Mouse (Mus musculus) inflammation-experienced regulatory T-cells, adult 16 weeks (primary cell): ENCODE data around the gene Cs. TPM values are rescaled to one million over a fixed set of nuclear protein-coding genes. Genes with fewer than 3 reads are reported as not detected.

Source experiments
- polyA plus RNA-seq: library from polyadenylated mRNA; unstranded; fragments of 100-300 nt; shearing (Covaris generic); gene quantifications from one replicate; pipeline ENCODE4 v1.2.1, GENCODE M21; 2017

Cs gene
- 200 TPM for polyA plus RNA-seq

GRCm38 (mm10) chr10:128337306-128338181, at the start of gene Cs:
Gene Cs, plus strand, starts transcription at chr10:128337734.

GRCm38 (mm10) chr10:128298702-128299171, 38.8 kb upstream of the Cs start, which contains the start of gene Il23a:
Gene Il23a, minus strand, starts transcription at chr10:128298752.

GRCm38 (mm10) chr10:128303126-128304021, 34.2 kb upstream of the Cs start, which contains the start of gene Pan2:
Gene Pan2, plus strand, starts transcription at chr10:128303335.

GRCm38 (mm10) chr10:128322141-128323108, 15.1 kb upstream of the Cs start, which contains the start of gene Cnpy2:
Gene Cnpy2, plus strand, starts transcription at chr10:128322459.

GRCm38 (mm10) chr10:128368402-128369217, 31.1 kb downstream of the Cs start, which contains the start of gene Coq10a:
Gene Coq10a, minus strand, starts transcription at chr10:128368997.

GRCm38 (mm10) chr10:128376455-128377211, 39.1 kb downstream of the Cs start, which contains the start of gene Ankrd52:
Gene Ankrd52, plus strand, starts transcription at chr10:128377115.

GRCm38 (mm10) chr10:128401056-128401455, 63.5 kb downstream of the Cs start, which contains the start of gene Slc39a5:
Gene Slc39a5, minus strand, starts transcription at chr10:128401229.

GRCm38 (mm10) chr10:128411211-128412054, 73.9 kb downstream of the Cs start, which contains the start of the genes Nabp2 and Rnf41:
Gene Nabp2, minus strand, starts transcription at chr10:128411492.
Gene Rnf41, plus strand, starts transcription at chr10:128411657.

Other genes starting within 250 kb of the Cs start
- gene Baz2a, start 246.2 kb upstream of the Cs start, polyA plus RNA-seq = 88.0 TPM
- 35.0 TPM for gene Rbms2, start 157.4 kb upstream of the Cs start, polyA plus RNA-seq
- gene Gls2, start 143.3 kb upstream of the Cs start, polyA plus RNA-seq = 0.48 TPM
- 15.4 TPM for gene Spryd4, start 125.9 kb upstream of the Cs start, polyA plus RNA-seq
- gene Mip, start 111.9 kb upstream of the Cs start, polyA plus RNA-seq = not detected
- gene Timeless, start 105.7 kb upstream of the Cs start, polyA plus RNA-seq = 27.6 TPM
- not detected for gene Apon, start 83.6 kb upstream of the Cs start, polyA plus RNA-seq
- gene Apof, start 69.1 kb upstream of the Cs start, polyA plus RNA-seq = not detected
- 92.9 TPM for gene Stat2, start 67.2 kb upstream of the Cs start, polyA plus RNA-seq
- gene Il23a, start 39.0 kb upstream of the Cs start, polyA plus RNA-seq = not detected
- 54.5 TPM for gene Pan2, start 34.4 kb upstream of the Cs start, polyA plus RNA-seq
- 151 TPM for gene Cnpy2, start 15.3 kb upstream of the Cs start, polyA plus RNA-seq
- 12.5 TPM for gene Coq10a, start 31.3 kb downstream of the Cs start, polyA plus RNA-seq
- 2.0 TPM for gene Ankrd52, start 39.4 kb downstream of the Cs start, polyA plus RNA-seq
- gene Slc39a5, start 63.5 kb downstream of the Cs start, polyA plus RNA-seq = 0.71 TPM
- 130 TPM for gene Nabp2, start 73.8 kb downstream of the Cs start, polyA plus RNA-seq
- 58.1 TPM for gene Rnf41, start 73.9 kb downstream of the Cs start, polyA plus RNA-seq
- 143 TPM for gene Smarcc2, start 121.5 kb downstream of the Cs start, polyA plus RNA-seq
- 1,346 TPM for gene Myl6, start 156.4 kb downstream of the Cs start, polyA plus RNA-seq
- 5.6 TPM for gene Myl6b, start 161.0 kb downstream of the Cs start, polyA plus RNA-seq
- gene Esyt1, start 188.1 kb downstream of the Cs start, polyA plus RNA-seq = 212 TPM
- gene Zc3h10, start 210.0 kb downstream of the Cs start, polyA plus RNA-seq = 40.2 TPM
- gene Rpl41, start 211.6 kb downstream of the Cs start, polyA plus RNA-seq = 2,472 TPM
- gene Pa2g4, start 228.3 kb downstream of the Cs start, polyA plus RNA-seq = 35.3 TPM